Mouse (Mus musculus): ENCODE measurements around the gene Myof. TPM values are rescaled to one million over a fixed set of nuclear protein-coding genes. Genes with fewer than 3 reads are reported as not detected.

Gene Myof
- total and polyA plus RNA-seq, 2 experiments, result 0.48 to 2.1 TPM

GRCm38 (mm10) chr19:37906916-37907315 lies 136.5 kb downstream of the Myof start:
- Histone ChIP-seq H3K79me2 (ENCODE audit: control insufficient read depth, insufficient read depth, low read length) (no peaks in the 10 kb centered on the region), H3K27me3 (ENCODE audit: control insufficient read depth, insufficient read depth, low read length) (no peaks in the 10 kb centered on the region), H3K4me3 (ENCODE audit: insufficient read depth, low read depth, low read length) (no peak overlapping the region), H3K9ac (ENCODE audit: low read depth, low read length) (no peak overlapping the region), H3K36me3 (ENCODE audit: control insufficient read depth, insufficient read depth, low read length) (no peaks in the 10 kb centered on the region), H3K4me1 (ENCODE audit: control insufficient read depth, insufficient read depth, low read length) (no peaks in the 10 kb centered on the region), H3K27ac (replicated peaks; ENCODE audit: insufficient read depth, low read depth, low read length) (no peak overlapping the region)
- 93% methylated on average over 3 of the region's 3 CpGs for WGBS
- no peak for TF ChIP-seq CTCF (IDR thresholded peaks at IDR 0.05; ENCODE audit: low read depth, low read length)
- no peak for TF ChIP-seq POLR2A (IDR thresholded peaks at IDR 0.05; ENCODE audit: extremely low read depth, insufficient read depth, low read length)
- DNase-seq (ENCODE audit: extremely low read depth, low read depth, low spot score), result no peak

- Histone ChIP-seq H3K27me3 (ENCODE audit: control insufficient read depth, insufficient read depth, low read length) (no peaks in the 10 kb centered on the region), H3K27ac (replicated peaks; ENCODE audit: insufficient read depth, low read depth, low read length) (no peak overlapping the region)
These were observed 147.3 kb downstream of the Myof start for GRCm38 (mm10) chr19:37896081-37896480.

GRCm38 (mm10) chr19:37891006-37891405 lies 152.4 kb downstream of the Myof start:
- DNase-seq (ENCODE audit: extremely low read depth, low read depth, low spot score), result no peak
- H3K9ac ChIP-seq (ENCODE audit: low read depth, low read length), result no peak overlapping the region
- H3K36me3 ChIP-seq (ENCODE audit: control insufficient read depth, insufficient read depth, low read length), result no peaks in the 10 kb centered on the region
- H3K27ac ChIP-seq (replicated peaks; ENCODE audit: insufficient read depth, low read depth, low read length), result no peak overlapping the region
- TF ChIP-seq CTCF (IDR thresholded peaks at IDR 0.05; ENCODE audit: low read depth, low read length) (no peak), POLR2A (IDR thresholded peaks at IDR 0.05; ENCODE audit: extremely low read depth, insufficient read depth, low read length) (no peak)
- H3K4me3 ChIP-seq (ENCODE audit: insufficient read depth, low read depth, low read length), result no peak overlapping the region
- 84% methylated on average over 2 of the region's 2 CpGs for WGBS
- no peaks in the 10 kb centered on the region for H3K79me2 ChIP-seq (ENCODE audit: control insufficient read depth, insufficient read depth, low read length)
- no peaks in the 10 kb centered on the region for H3K27me3 ChIP-seq (ENCODE audit: control insufficient read depth, insufficient read depth, low read length)
- H3K4me1 ChIP-seq (ENCODE audit: control insufficient read depth, insufficient read depth, low read length), result no peaks in the 10 kb centered on the region

More at GRCm38 (mm10) chr19:37896081-37896480, 147.3 kb downstream of the Myof start:
- Histone ChIP-seq H3K4me3 (ENCODE audit: insufficient read depth, low read depth, low read length) (no peak overlapping the region), H3K36me3 (ENCODE audit: control insufficient read depth, insufficient read depth, low read length) (no peaks in the 10 kb centered on the region), H3K9ac (ENCODE audit: low read depth, low read length) (no peak overlapping the region), H3K79me2 (ENCODE audit: control insufficient read depth, insufficient read depth, low read length) (no peaks in the 10 kb centered on the region), H3K4me1 (ENCODE audit: control insufficient read depth, insufficient read depth, low read length) (no peaks in the 10 kb centered on the region)
- TF ChIP-seq CTCF (IDR thresholded peaks at IDR 0.05; ENCODE audit: low read depth, low read length) (no peak), POLR2A (IDR thresholded peaks at IDR 0.05; ENCODE audit: extremely low read depth, insufficient read depth, low read length) (no peak)
- 57% methylated on average over 7 of the region's 7 CpGs for WGBS
- no peak for DNase-seq (ENCODE audit: extremely low read depth, low read depth, low spot score)

GRCm38 (mm10) chr19:37886355-37887120 lies 156.8 kb downstream of the Myof start:
- no peaks in the 10 kb centered on the region for H3K4me1 ChIP-seq (ENCODE audit: control insufficient read depth, insufficient read depth, low read length)
- no peak overlapping the region for H3K4me3 ChIP-seq (ENCODE audit: insufficient read depth, low read depth, low read length)
- no peaks in the 10 kb centered on the region for H3K36me3 ChIP-seq (ENCODE audit: control insufficient read depth, insufficient read depth, low read length)
- H3K79me2 ChIP-seq (ENCODE audit: control insufficient read depth, insufficient read depth, low read length), result no peaks in the 10 kb centered on the region
- peak; percentile 66 for DNase-seq (ENCODE audit: extremely low read depth, low read depth, low spot score)
- no peak overlapping the region for H3K9ac ChIP-seq (ENCODE audit: low read depth, low read length)
- TF ChIP-seq POLR2A (IDR thresholded peaks at IDR 0.05; ENCODE audit: extremely low read depth, insufficient read depth, low read length) (no peak), CTCF (IDR thresholded peaks at IDR 0.05; ENCODE audit: low read depth, low read length) (peak; percentile 65)
- no peak overlapping the region for H3K27ac ChIP-seq (replicated peaks; ENCODE audit: insufficient read depth, low read depth, low read length)
- 18% methylated on average over 15 of the region's 15 CpGs for WGBS
- no peaks in the 10 kb centered on the region for H3K27me3 ChIP-seq (ENCODE audit: control insufficient read depth, insufficient read depth, low read length)

- Histone ChIP-seq H3K4me1 (ENCODE audit: control insufficient read depth, insufficient read depth, low read length) (no peaks in the 10 kb centered on the region), H3K27me3 (ENCODE audit: control insufficient read depth, insufficient read depth, low read length) (no peaks in the 10 kb centered on the region), H3K9ac (ENCODE audit: low read depth, low read length) (no peak overlapping the region), H3K36me3 (ENCODE audit: control insufficient read depth, insufficient read depth, low read length) (no peaks in the 10 kb centered on the region), H3K27ac (replicated peaks; ENCODE audit: insufficient read depth, low read depth, low read length) (no peak overlapping the region), H3K4me3 (ENCODE audit: insufficient read depth, low read depth, low read length) (no peak overlapping the region), H3K79me2 (ENCODE audit: control insufficient read depth, insufficient read depth, low read length) (no peaks in the 10 kb centered on the region)
- DNase-seq (ENCODE audit: extremely low read depth, low read depth, low spot score), result no peak
- 63% methylated on average over 9 of the region's 9 CpGs for WGBS
- no peak for TF ChIP-seq CTCF (IDR thresholded peaks at IDR 0.05; ENCODE audit: low read depth, low read length)
- TF ChIP-seq POLR2A (IDR thresholded peaks at IDR 0.05; ENCODE audit: extremely low read depth, insufficient read depth, low read length), result no peak
These were observed 161.8 kb downstream of the Myof start for GRCm38 (mm10) chr19:37881431-37882081.

Measured in liver, adult 2 months (tissue).